Mouse (Mus musculus) layer of hippocampus, postnatal 36 days (tissue): ENCODE data around the gene Ube2e1. TPM values are rescaled to one million over a fixed set of nuclear protein-coding genes. Genes with fewer than 3 reads are reported as not detected.
A peak's percentile ranks its signal among the peaks of the same experiment; 100 is the strongest.

Source experiments
- DNase-seq, 2 experiments: peaks; one replicate each; pipeline ENCODE4 v3.0.0; 2022
- total RNA-seq, 2 experiments: library from RNA; stranded (reverse); gene quantifications; 2 replicates each; pipeline ENCODE4 v1.2.3; 2021

Ube2e1 gene
- total RNA-seq: 100 to 1,000 TPM; 112 to 119 TPM

- DNase-seq: peak; percentile 75
Measured at GRCm38 (mm10) chr14:18331693-18332131, at the start of gene Ube2e1. Ube2e1 (minus strand) TSS chr14:18331859.

- no peak for DNase-seq
Measured at GRCm38 (mm10) chr14:18379841-18380240, 48.2 kb upstream of the Ube2e1 start.

- DNase-seq: peak; percentile 20 to 26
Measured at GRCm38 (mm10) chr14:18377944-18378575, 46.4 kb upstream of the Ube2e1 start.

GRCm38 (mm10) chr14:18376206-18376605, 44.5 kb upstream of the Ube2e1 start:
- no peak for DNase-seq

GRCm38 (mm10) chr14:18373758-18374405, 42.2 kb upstream of the Ube2e1 start:
- DNase-seq: no peak

- DNase-seq: peak in 1 of 2 experiments; percentile 24
Measured at GRCm38 (mm10) chr14:18372761-18373610, 41.3 kb upstream of the Ube2e1 start.

- DNase-seq: no peak
Measured at GRCm38 (mm10) chr14:18369031-18369430, 37.4 kb upstream of the Ube2e1 start.

- no peak for DNase-seq
Measured at GRCm38 (mm10) chr14:18367025-18367424, 35.4 kb upstream of the Ube2e1 start.

GRCm38 (mm10) chr14:18364321-18364720, 32.7 kb upstream of the Ube2e1 start:
- DNase-seq: no peak

GRCm38 (mm10) chr14:18356442-18356841, 24.8 kb upstream of the Ube2e1 start:
- DNase-seq: no peak

- no peak for DNase-seq
Measured at GRCm38 (mm10) chr14:18355514-18356190, 24.0 kb upstream of the Ube2e1 start.

GRCm38 (mm10) chr14:18353525-18353924, 21.9 kb upstream of the Ube2e1 start:
- DNase-seq: no peak

- DNase-seq: no peak
Measured at GRCm38 (mm10) chr14:18352934-18353333, 21.3 kb upstream of the Ube2e1 start.

GRCm38 (mm10) chr14:18350680-18351079, 19.0 kb upstream of the Ube2e1 start:
- DNase-seq: no peak

GRCm38 (mm10) chr14:18349871-18350270, 18.2 kb upstream of the Ube2e1 start:
- DNase-seq: no peak

- no peak for DNase-seq
Measured at GRCm38 (mm10) chr14:18343589-18343988, 11.9 kb upstream of the Ube2e1 start.

GRCm38 (mm10) chr14:18342749-18343148, 11.1 kb upstream of the Ube2e1 start:
- no peak for DNase-seq

- no peak for DNase-seq
Measured at GRCm38 (mm10) chr14:18341088-18341487, 9.4 kb upstream of the Ube2e1 start.

GRCm38 (mm10) chr14:18336106-18336505, 4.4 kb upstream of the Ube2e1 start:
- DNase-seq: no peak

- DNase-seq: peak; percentile 26 to 38
Measured at GRCm38 (mm10) chr14:18330789-18331692, 618 bp downstream of the Ube2e1 start.

- DNase-seq: peak in 1 of 2 experiments; percentile 37
Measured at GRCm38 (mm10) chr14:18326968-18327672, 4.5 kb downstream of the Ube2e1 start.
